Mouse (Mus musculus) ES-E14 (cell line): ENCODE measurements around the gene Ccdc51.

Experiments used
- HCFC1 ChIP-seq: IDR thresholded peaks from 2 replicates; pipeline ENCODE4 v1.6.1; 2012; ENCODE audit warnings: low read length, inconsistent platforms, borderline replicate concordance; ENCODE audit not compliant: insufficient read depth
- MAFK ChIP-seq: IDR thresholded peaks from 2 replicates; pipeline ENCODE4 v1.6.1; 2014; ENCODE audit warnings: mild to moderate bottlenecking, low read depth, low read length, inconsistent platforms; ENCODE audit not compliant: insufficient read depth
- ZNF384 ChIP-seq: IDR thresholded peaks from 2 replicates; pipeline ENCODE4 v1.6.1; 2012; ENCODE audit warnings: low read depth, low read length, inconsistent platforms

- TF ChIP-seq ZNF384, result 0 out of 2 replicates have a peak, but pooled peaks have one; percentile 7
- TF ChIP-seq HCFC1, result peak; percentile 74
- TF ChIP-seq MAFK, result no peak
These were observed 8.4 kb upstream of the Ccdc51 start, which contains the start of gene Atrip for GRCm38 (mm10) chr9:109073661-109074573.
